In genomic region chr7:80995266-80996146, GRCm38 (mm10) we compare ENCODE assay signal across 8 mouse cellular contexts. TPM values are rescaled to one million over a fixed set of nuclear protein-coding genes. Genes with fewer than 3 reads are reported as not detected.
DNase-seq lines count a peak whose midpoint lies in the region; ATAC-seq and TF ChIP-seq lines count a peak whose summit lies in the region.

No protein-coding gene starts in this region.

- peak overlapping the region; percentile 26 for H3K27ac ChIP-seq in heart, adult 2 months
- H3K27ac ChIP-seq in midbrain, embryonic 13.5 days, result no peak overlapping the region

- intact Hi-C loops in heart, adult 2 months (cut with DNase I), result no loop called here
- intact Hi-C loops in heart, postnatal 10 days (cut with DNase I), result loop anchor here (10.0 kb wide), 1 partner anchor 349 kb away; the partner anchor contains the start of gene Rps17

- H3K79me2 ChIP-seq in heart, adult 2 months (replicated peaks; ENCODE audit: control insufficient read depth, insufficient read depth, low read length), result peaks cover 4% of the 10 kb centered on the region; the same call in 1 of the 2 replicates

- TF ChIP-seq POLR2A in heart, adult 2 months (IDR thresholded peaks at IDR 0.05; ENCODE audit: insufficient read depth, low read depth, low read length), result no peak

- peak overlapping the region; percentile 80 for H3K4me2 ChIP-seq in midbrain, embryonic 13.5 days (replicated peaks)

- 35% methylated on average over 3 of the region's 3 CpGs for WGBS in heart, adult 2 months
- WGBS in midbrain, embryonic 13.5 days, result 76% methylated on average over 3 of the region's 3 CpGs

- peaks cover 22% of the 10 kb centered on the region for H3K36me3 ChIP-seq in heart, adult 2 months (ENCODE audit: control insufficient read depth, insufficient read depth, low read length)
- no peaks in the 10 kb centered on the region for H3K36me3 ChIP-seq in midbrain, embryonic 13.5 days

- no peak for TF ChIP-seq CTCF in heart, adult 2 months (IDR thresholded peaks at IDR 0.05)

- H3K9me3 ChIP-seq in midbrain, embryonic 13.5 days, result no peaks in the 10 kb centered on the region

- DNase-seq in heart, adult 2 months, result no peak
- DNase-seq in heart, postnatal 10 days, result no peak
- no peak for DNase-seq in left cerebral cortex, adult 8-10 months (ENCODE audit: low spot score in 2 of 2)
- no peak for DNase-seq in ovary, postnatal 10 days (ENCODE audit: low spot score)
- no peak for DNase-seq in adrenal gland, postnatal 25 days

- peak overlapping the region; percentile 8; the same call in 1 of the 2 replicates for H3K4me3 ChIP-seq in heart, adult 2 months
- peak overlapping the region; percentile 91; the same call in 1 of the 2 replicates for H3K4me3 ChIP-seq in midbrain, embryonic 13.5 days (replicated peaks)

- H3K27me3 ChIP-seq in heart, adult 2 months (ENCODE audit: control insufficient read depth, insufficient read depth, low read length), result no peaks in the 10 kb centered on the region
- no peaks in the 10 kb centered on the region for H3K27me3 ChIP-seq in midbrain, embryonic 13.5 days

- peaks cover 4% of the 10 kb centered on the region for H3K4me1 ChIP-seq in heart, adult 2 months (ENCODE audit: control insufficient read depth, insufficient read depth, low read length)
- peaks cover 49% of the 10 kb centered on the region for H3K4me1 ChIP-seq in midbrain, embryonic 13.5 days (replicated peaks)

- no peak for TF ChIP-seq EP300 in heart, adult 2 months (IDR thresholded peaks at IDR 0.05; ENCODE audit: insufficient read depth, low read depth, low read length)

- peak overlapping the region; percentile 20; the same call in 1 of the 2 replicates for H3K9ac ChIP-seq in heart, adult 2 months (ENCODE audit: low read depth, low read length)
- 0 out of 2 replicates have a peak overlapping the region, but pooled peaks have one; percentile 1 for H3K9ac ChIP-seq in midbrain, embryonic 13.5 days (replicated peaks)

- ATAC-seq in activated CD4-positive, CD25-positive, alpha-beta regulatory T cell, adult 4 months, result peak; percentile 22
- ATAC-seq in inflammation-experienced regulatory T-cells, adult 6 months, result peak; percentile 28
- no peak for ATAC-seq in midbrain, embryonic 13.5 days

RNA-seq across cellular contexts. Expression of gene Zfp592, which starts 2.0 kb away (rescaled TPM):
- 10 to 100 TPM; 16.1 to 17.1 TPM for total RNA-seq in heart, adult 2 months (2021)
- polyA plus RNA-seq in heart, adult 2 months (2012; rRNA removed), result 10.6 and 11.0 TPM in 2 replicates
- total RNA-seq in heart, postnatal 10 days (2021), result 10 to 100 TPM; 22.9 to 24.9 TPM
- polyA plus RNA-seq in activated CD4-positive, CD25-positive, alpha-beta regulatory T cell, adult 4 months (2017; shearing (Covaris generic)), result 10 to 100 TPM; 14.5 to 16.7 TPM
- 10 to 100 TPM; 12.8 to 21.3 (median 19.8) TPM for polyA plus RNA-seq in inflammation-experienced regulatory T-cells, adult 6 months (2017; shearing (Covaris generic))
- 7.4 and 8.8 TPM in 2 replicates for polyA plus RNA-seq in midbrain, embryonic 13.5 days (2015; fragmentation: Nextera tagmentation; extraction: Ambion mirVana)
- 10 to 100 TPM; 19.5 to 23.1 (median 21.0) TPM for total RNA-seq in left cerebral cortex, adult 8-10 months (2022)
- 26.8 and 28.7 TPM in 2 replicates for total RNA-seq in adrenal gland, postnatal 25 days (2021)

RNA-seq across cellular contexts. Expression of gene Sec11a, which starts 47.9 kb away (rescaled TPM):
- total RNA-seq in heart, adult 2 months (2021), result 10 to 100 TPM; 41.6 to 43.4 TPM
- polyA plus RNA-seq in heart, adult 2 months (2012; rRNA removed), result 37.3 and 64.8 TPM in 2 replicates
- total RNA-seq in heart, postnatal 10 days (2021), result 10 to 100 TPM; 70.2 to 75.0 TPM
- 100 to 1,000 TPM; 243 to 262 TPM for polyA plus RNA-seq in activated CD4-positive, CD25-positive, alpha-beta regulatory T cell, adult 4 months (2017; shearing (Covaris generic))
- polyA plus RNA-seq in inflammation-experienced regulatory T-cells, adult 6 months (2017; shearing (Covaris generic)), result 100 to 1,000 TPM; 248 to 321 (median 312) TPM
- polyA plus RNA-seq in midbrain, embryonic 13.5 days (2015; fragmentation: Nextera tagmentation; extraction: Ambion mirVana), result 162 and 181 TPM in 2 replicates
- 10 to 100 TPM; 41.1 to 47.5 (median 41.9) TPM for total RNA-seq in left cerebral cortex, adult 8-10 months (2022)
- 88.8 and 100 TPM in 2 replicates for total RNA-seq in adrenal gland, postnatal 25 days (2021)
